Mouse (Mus musculus) hindbrain, embryonic 12.5 days (tissue): Measurements from ENCODE around the gene Ace2. TPM values are rescaled to one million over a fixed set of nuclear protein-coding genes. Genes with fewer than 3 reads are reported as not detected.

Experiments
- ATAC-seq: fragments of 200-750 bp; cut with Nextera tagmentation; 2 replicates; pipeline ENCODE4 v1.8.0; 2017; ENCODE audit warnings: moderate TSS enrichment; ENCODE audit not compliant: low FRiP score
- H3K27ac ChIP-seq: fragments of 300-500 bp; sonication (generic); 2 replicates; pipeline ENCODE4 v1.5.1; 2016; ENCODE audit warnings: mild to moderate bottlenecking
- H3K27me3 ChIP-seq: fragments of 300-500 bp; sonication (generic); 2 replicates; pipeline ENCODE4 v1.6.1; 2016; ENCODE audit warnings: mild to moderate bottlenecking
- H3K36me3 ChIP-seq: fragments of 300-500 bp; sonication (generic); 2 replicates; pipeline ENCODE4 v1.6.1; 2016; ENCODE audit warnings: mild to moderate bottlenecking
- H3K4me1 ChIP-seq: fragments of 300-500 bp; sonication (generic); 2 replicates; pipeline ENCODE4 v1.6.1; 2016
- H3K4me2 ChIP-seq: fragments of 300-500 bp; sonication (generic); replicated peaks from 2 replicates; pipeline ENCODE4 v1.6.1; 2016; ENCODE audit warnings: mild to moderate bottlenecking
- H3K4me3 ChIP-seq: fragments of 300-500 bp; sonication (generic); 2 replicates; pipeline ENCODE4 v1.5.1; 2016; ENCODE audit warnings: mild to moderate bottlenecking
- H3K9ac ChIP-seq: fragments of 300-500 bp; sonication (generic); 2 replicates; pipeline ENCODE4 v1.6.1; 2016; ENCODE audit warnings: mild to moderate bottlenecking, moderate library complexity
- H3K9me3 ChIP-seq: fragments of 300-500 bp; sonication (generic); replicated peaks from 2 replicates; pipeline ENCODE4 v1.6.1; 2016; ENCODE audit warnings: mild to moderate bottlenecking
- WGBS: fragments of 180-500 bp; shearing (Covaris S2); methylation state at CpG from one replicate; pipeline ENCODE4 v1.1.7; 2016; 5-methylcytosine and 5-hydroxymethylcytosine counted together
- polyA plus RNA-seq: library from polyadenylated mRNA; unstranded; fragments of >200 nt; fragmentation: Nextera tagmentation; extraction: Ambion mirVana; gene quantifications from 2 replicates; pipeline ENCODE4 v1.2.1, GENCODE M21; 2016

Gene Ace2
- polyA plus RNA-seq, 1 experiment from 2014 or later, result 0.19 TPM

GRCm38 (mm10) chrX:164197679-164198078 is 58.5 kb downstream of the Ace2 start:
- no peak overlapping the region for H3K4me3 ChIP-seq
- no peaks in the 10 kb centered on the region for H3K36me3 ChIP-seq
- H3K27me3 ChIP-seq, result 0 out of 2 replicates have a peak, but pooled peaks cover 5% of the 10 kb centered on the region
- no peaks in the 10 kb centered on the region for H3K9me3 ChIP-seq
- H3K27ac ChIP-seq, result no peak overlapping the region
- WGBS, result 91% methylated on average over 2 of the region's 2 CpGs
- no peak for ATAC-seq
- H3K4me2 ChIP-seq, result no peak overlapping the region
- H3K9ac ChIP-seq, result no peak overlapping the region
- H3K4me1 ChIP-seq, result no peaks in the 10 kb centered on the region

DNA sequence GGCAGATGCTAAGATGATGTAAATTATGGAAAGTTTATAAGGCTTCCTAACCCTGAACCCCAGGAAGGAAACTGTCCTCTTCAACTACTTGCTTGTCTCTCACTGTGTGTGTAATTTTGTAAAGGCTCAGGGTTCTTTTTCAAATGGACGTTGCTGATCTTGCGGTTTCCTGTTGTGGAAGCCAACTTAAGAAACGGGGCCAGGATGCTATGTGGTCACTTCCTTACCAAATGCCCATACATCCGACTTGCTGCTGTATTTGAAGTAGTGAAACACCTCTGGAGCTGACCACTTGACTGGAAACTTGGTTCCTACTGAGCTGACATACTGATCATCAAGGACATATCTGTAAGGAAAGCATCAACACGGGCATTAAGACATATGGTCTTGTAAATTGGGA is 61.4 kb downstream of the Ace2 start:
- Histone ChIP-seq H3K4me1 (no peaks in the 10 kb centered on the region), H3K36me3 (no peaks in the 10 kb centered on the region), H3K27ac (no peak overlapping the region), H3K9ac (no peak overlapping the region), H3K27me3 (0 out of 2 replicates have a peak, but pooled peaks cover 2% of the 10 kb centered on the region), H3K4me2 (no peak overlapping the region), H3K4me3 (no peak overlapping the region), H3K9me3 (no peaks in the 10 kb centered on the region)
- WGBS, result 82% methylated on average over 5 of the region's 5 CpGs
- ATAC-seq, result no peak

GRCm38 (mm10) chrX:164221989-164222388 is 82.9 kb downstream of the Ace2 start:
- H3K4me1 ChIP-seq, result no peaks in the 10 kb centered on the region
- H3K27me3 ChIP-seq, result no peaks in the 10 kb centered on the region; the same call in 1 of the 2 replicates
- no peak for ATAC-seq
- no peaks in the 10 kb centered on the region for H3K9me3 ChIP-seq
- H3K9ac ChIP-seq, result no peak overlapping the region
- 74% methylated on average over 2 of the region's 2 CpGs for WGBS
- H3K4me3 ChIP-seq, result no peak overlapping the region
- H3K27ac ChIP-seq, result no peak overlapping the region
- no peak overlapping the region for H3K4me2 ChIP-seq
- no peaks in the 10 kb centered on the region for H3K36me3 ChIP-seq

GRCm38 (mm10) chrX:164233380-164233779 is 94.2 kb downstream of the Ace2 start:
- no peak overlapping the region for H3K9ac ChIP-seq
- 62% methylated on average over 8 of the region's 8 CpGs for WGBS
- no peak for ATAC-seq
- H3K27me3 ChIP-seq, result peaks cover 3% of the 10 kb centered on the region; the same call in 1 of the 2 replicates
- no peaks in the 10 kb centered on the region for H3K4me1 ChIP-seq
- H3K36me3 ChIP-seq, result no peaks in the 10 kb centered on the region
- H3K4me3 ChIP-seq, result no peak overlapping the region
- H3K9me3 ChIP-seq, result no peaks in the 10 kb centered on the region
- no peak overlapping the region for H3K4me2 ChIP-seq
- no peak overlapping the region for H3K27ac ChIP-seq

Other genes starting within 250 kb of the Ace2 start
- gene Ap1s2, start 230.3 kb upstream of the Ace2 start, polyA plus RNA-seq, result 51.9 and 58.5 TPM in 2 replicates
- 72.2 and 72.6 TPM in 2 replicates for gene Zrsr2, start 180.7 kb upstream of the Ace2 start, polyA plus RNA-seq
- 0.27 TPM in 2 replicates for gene Car5b, start 111.3 kb upstream of the Ace2 start, polyA plus RNA-seq
- gene Siah1b, start 62.8 kb upstream of the Ace2 start, polyA plus RNA-seq, result 33.4 and 34.2 TPM in 2 replicates
- 0.30 and 0.50 TPM in 2 replicates for gene Cltrn, start 50.5 kb upstream of the Ace2 start, polyA plus RNA-seq
- 0.25 and 0.60 TPM in 2 replicates for gene Bmx, start 118.9 kb downstream of the Ace2 start, polyA plus RNA-seq
- 4.3 and 6.5 TPM in 2 replicates for gene Pir, start 130.0 kb downstream of the Ace2 start, polyA plus RNA-seq
- gene Vegfd, start 234.0 kb downstream of the Ace2 start, polyA plus RNA-seq, result 1.7 and 1.9 TPM in 2 replicates